28 mouse cellular contexts compared by ENCODE assay signal in the genomic region with DNA sequence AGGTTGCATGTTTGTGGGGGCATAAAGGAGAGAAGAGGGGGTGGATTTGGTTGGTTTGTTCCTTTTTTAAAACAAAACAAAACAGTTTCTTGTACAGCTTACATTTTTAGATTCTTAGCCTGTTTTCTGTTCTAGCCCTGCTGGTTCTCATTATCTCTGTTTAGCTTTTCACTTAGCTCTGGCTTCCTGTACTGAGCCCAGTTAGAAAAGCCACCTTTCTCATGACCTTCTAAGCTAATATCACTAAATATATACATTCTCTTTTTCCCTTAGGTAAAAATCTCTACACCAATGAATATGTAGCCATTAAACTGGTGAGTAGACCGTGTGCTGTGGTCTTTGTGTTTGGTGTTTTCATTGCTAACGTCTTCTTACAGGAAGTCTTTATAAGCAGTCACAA.
DNase-seq lines count a peak whose midpoint lies in the region; ATAC-seq and TF ChIP-seq lines count a peak whose summit lies in the region.
"Had no signal": no experiment of that assay in that cellular context is flagged by ENCODE, and none has a peak within 500 bp of the region (broad histone marks: within the 10 kb centered on the region; RNA-seq: fewer than 3 reads in every experiment).

No protein-coding gene starts in this region.

- H3K4me1 ChIP-seq in embryonic facial prominence, embryonic 12.5 days, result peaks cover 13% of the 10 kb centered on the region; the same call in 1 of the 2 replicates
- H3K4me1 ChIP-seq: liver, embryonic 15.5 days had no signal

- WGBS in embryonic facial prominence, embryonic 12.5 days, result 27% methylated on average over 2 of the region's 2 CpGs

- H3K4me2 ChIP-seq in embryonic facial prominence, embryonic 12.5 days (replicated peaks), result no peak overlapping the region
- H3K4me2 ChIP-seq: forebrain, embryonic 15.5 days; hindbrain, embryonic 13.5 days; limb, embryonic 12.5 days; liver, embryonic 15.5 days; lung, embryonic 14.5 days; midbrain, embryonic 12.5 days; neural tube, embryonic 13.5 days had no signal

- H3K9me3 ChIP-seq in embryonic facial prominence, embryonic 12.5 days, result no peaks in the 10 kb centered on the region
- H3K9me3 ChIP-seq: forebrain, embryonic 10.5 days; forebrain, embryonic 15.5 days; hindbrain, embryonic 13.5 days; limb, embryonic 12.5 days; liver, embryonic 15.5 days; midbrain, embryonic 12.5 days; neural tube, embryonic 13.5 days had no signal

- no peak for ATAC-seq in embryonic facial prominence, embryonic 12.5 days (ENCODE audit: insufficient number of reproducible peaks, insufficient read depth, low FRiP score, low TSS enrichment)
- ATAC-seq: activated CD4-positive, CD25-positive, alpha-beta regulatory T cell, adult 4 months; forebrain, embryonic 15.5 days; intestine, postnatal 0 days had no signal

- H3K27me3 ChIP-seq in embryonic facial prominence, embryonic 12.5 days, result no peaks in the 10 kb centered on the region
- H3K27me3 ChIP-seq: forebrain, embryonic 15.5 days; hindbrain, embryonic 13.5 days; limb, embryonic 12.5 days; liver, embryonic 15.5 days; midbrain, embryonic 12.5 days; neural tube, embryonic 13.5 days had no signal

- TF ChIP-seq CTCF in layer of hippocampus, adult 2 months (conservative IDR thresholded peaks at IDR 0.05), result no peak

- H3K4me3 ChIP-seq in layer of hippocampus, adult 2 months, result no peak overlapping the region
- no peak overlapping the region for H3K4me3 ChIP-seq in embryonic facial prominence, embryonic 12.5 days
- H3K4me3 ChIP-seq: forebrain, embryonic 10.5 days; forebrain, embryonic 15.5 days; gastrocnemius, adult 2 months; hindbrain, embryonic 13.5 days; limb, embryonic 12.5 days; liver, embryonic 15.5 days; midbrain, embryonic 12.5 days; neural tube, embryonic 13.5 days had no signal

- H3K36me3 ChIP-seq in embryonic facial prominence, embryonic 12.5 days, result no peaks in the 10 kb centered on the region
- H3K36me3 ChIP-seq: forebrain, embryonic 10.5 days; forebrain, embryonic 15.5 days; hindbrain, embryonic 13.5 days; limb, embryonic 12.5 days; liver, embryonic 15.5 days; midbrain, embryonic 12.5 days; neural tube, embryonic 13.5 days had no signal

- DNase-seq in layer of hippocampus, adult 2 months (ENCODE audit: low spot score in 2 of 2), result no peak
- no peak for DNase-seq in layer of hippocampus, adult 9-11 months
- peak; percentile 38 for DNase-seq in embryo, embryonic 11 days
- DNase-seq in hindlimb bud, embryonic 11.5 days (ENCODE audit: extremely low spot score, low read depth, low spot score), result peak; percentile 39
- no peak for DNase-seq in spleen, postnatal 14 days (ENCODE audit: low spot score in 2 of 2)
- no peak for DNase-seq in spleen, postnatal 10 days (ENCODE audit: low spot score in 2 of 2)
- DNase-seq: adrenal gland, adult 8-10 months; B cell, adult 2 months; cerebellum, adult 8-10 months; cerebellum, postnatal 25 days; gastrocnemius, adult 2 months; gastrocnemius, postnatal 36 days; heart, postnatal 4 days; kidney, postnatal 25 days; lung, embryonic 14.5 days; lung, postnatal 36 days; right cerebral cortex, postnatal 4 days; thymus, postnatal 4 days had no signal

- peak overlapping the region; percentile 49 for H3K27ac ChIP-seq in layer of hippocampus, adult 2 months
- H3K27ac ChIP-seq in embryonic facial prominence, embryonic 12.5 days, result 0 out of 2 replicates have a peak overlapping the region, but pooled peaks have one; percentile 50
- H3K27ac ChIP-seq: forebrain, embryonic 10.5 days; forebrain, embryonic 15.5 days; gastrocnemius, adult 2 months; hindbrain, embryonic 13.5 days; limb, embryonic 12.5 days; liver, embryonic 15.5 days; midbrain, embryonic 12.5 days; neural tube, embryonic 13.5 days had no signal

- no peak overlapping the region for H3K9ac ChIP-seq in embryonic facial prominence, embryonic 12.5 days
- H3K9ac ChIP-seq: forebrain, embryonic 15.5 days; hindbrain, embryonic 13.5 days; limb, embryonic 12.5 days; liver, embryonic 15.5 days; lung, embryonic 14.5 days; midbrain, embryonic 12.5 days; neural tube, embryonic 13.5 days had no signal

Comparison
In these comparisons a context has a peak if more than half of its experiments do, and no peak if none do; other contexts are left out.
1. DNase-seq: peak in embryo, embryonic 11 days (single experiment) and hindlimb bud, embryonic 11.5 days (single experiment); none in layer of hippocampus, adult 2 months (0 of 2), layer of hippocampus, adult 9-11 months (single experiment), spleen, postnatal 14 days (0 of 2) and spleen, postnatal 10 days (0 of 2).